Mouse (Mus musculus) right cerebral cortex, adult 2 months (tissue): ENCODE measurements around the gene Ppp1r13b.

Source experiments
- DNase-seq, 2 experiments: peaks; one replicate each; pipeline ENCODE4 v3.0.0; 2021 to 2022; ENCODE audit warnings: low spot score in 2 of 2

Gene Ppp1r13b

GRCm38 (mm10) chr12:111882022-111882421 is 25.9 kb downstream of the Ppp1r13b start:
- DNase-seq, result no peak

GRCm38 (mm10) chr12:111878213-111878612 is 29.7 kb downstream of the Ppp1r13b start:
- peak; percentile 80 to 84 for DNase-seq

- no peak for DNase-seq
These were observed 32.4 kb downstream of the Ppp1r13b start for GRCm38 (mm10) chr12:111875499-111875898.

GRCm38 (mm10) chr12:111874601-111875140 is 33.2 kb downstream of the Ppp1r13b start:
- no peak for DNase-seq

GRCm38 (mm10) chr12:111872079-111872478 is 35.8 kb downstream of the Ppp1r13b start:
- DNase-seq, result no peak

GRCm38 (mm10) chr12:111870811-111871210 is 37.1 kb downstream of the Ppp1r13b start:
- DNase-seq, result no peak

- no peak for DNase-seq
These were observed 38.1 kb downstream of the Ppp1r13b start for GRCm38 (mm10) chr12:111869806-111870205.

- DNase-seq, result no peak
These were observed 43.6 kb downstream of the Ppp1r13b start for GRCm38 (mm10) chr12:111864206-111864824.

- no peak for DNase-seq
These were observed 52.5 kb downstream of the Ppp1r13b start for GRCm38 (mm10) chr12:111855448-111855847.

GRCm38 (mm10) chr12:111853546-111853945 is 54.4 kb downstream of the Ppp1r13b start:
- DNase-seq, result no peak

GRCm38 (mm10) chr12:111853011-111853436 is 54.9 kb downstream of the Ppp1r13b start:
- DNase-seq, result no peak

- no peak for DNase-seq
These were observed 56.2 kb downstream of the Ppp1r13b start for GRCm38 (mm10) chr12:111851745-111852144.

GRCm38 (mm10) chr12:111851235-111851634 is 56.7 kb downstream of the Ppp1r13b start:
- no peak for DNase-seq

- no peak for DNase-seq
These were observed 59.6 kb downstream of the Ppp1r13b start for GRCm38 (mm10) chr12:111848300-111848798.

GRCm38 (mm10) chr12:111846815-111847214 is 61.1 kb downstream of the Ppp1r13b start:
- no peak for DNase-seq

- no peak for DNase-seq
These were observed 62.0 kb downstream of the Ppp1r13b start for GRCm38 (mm10) chr12:111845953-111846352.

- DNase-seq, result no peak
These were observed 64.4 kb downstream of the Ppp1r13b start for GRCm38 (mm10) chr12:111843470-111843869.

GRCm38 (mm10) chr12:111842565-111843433 is 65.1 kb downstream of the Ppp1r13b start:
- DNase-seq, result no peak

GRCm38 (mm10) chr12:111833457-111833856 is 74.5 kb downstream of the Ppp1r13b start:
- DNase-seq, result no peak

GRCm38 (mm10) chr12:111832643-111833042 is 75.3 kb downstream of the Ppp1r13b start:
- no peak for DNase-seq

- no peak for DNase-seq
These were observed 77.5 kb downstream of the Ppp1r13b start for GRCm38 (mm10) chr12:111830375-111830774.

GRCm38 (mm10) chr12:111829954-111830353 is 78.0 kb downstream of the Ppp1r13b start:
- DNase-seq, result no peak
